Mouse (Mus musculus): ENCODE data around the gene Tspan4. TPM values are rescaled to one million over a fixed set of nuclear protein-coding genes. Genes with fewer than 3 reads are reported as not detected.
A peak's percentile ranks its signal among the peaks of the same experiment; 100 is the strongest.

The Tspan4 gene
- polyA plus RNA-seq (2014; fragmentation: Nextera tagmentation; extraction: Ambion mirVana), result 55.7 and 63.3 TPM in 2 replicates

GRCm38 (mm10) chr7:141475011-141475804 lies at the start of gene Tspan4, which contains the start of gene Polr2l:
Tspan4 (plus strand) TSS chr7:141475240.
Polr2l (minus strand) TSS chr7:141475132.
- H3K27ac ChIP-seq (ENCODE audit: low read depth, low read length), result peak within 1 kb of the TSS; percentile 85
- no peaks in the 10 kb centered on the region for H3K9me3 ChIP-seq (ENCODE audit: control insufficient read depth, low read length)
- WGBS, result under 1% methylated on average over 86 of the region's 87 CpGs
- peaks cover 19% of the 10 kb centered on the region for H3K4me1 ChIP-seq (ENCODE audit: control insufficient read depth, insufficient read depth, low read length)
- ATAC-seq (ENCODE audit: low read depth), result peak; percentile 80
- peak within 1 kb of the TSS; percentile 84 for H3K9ac ChIP-seq (replicated peaks; ENCODE audit: low read depth, low read length)
- peak within 1 kb of the TSS; percentile 88 for H3K4me2 ChIP-seq (ENCODE audit: low read depth, low read length)
- H3K4me3 ChIP-seq (ENCODE audit: low read depth, low read length), result peak within 1 kb of the TSS; percentile 68
- peaks cover 12% of the 10 kb centered on the region for H3K36me3 ChIP-seq (ENCODE audit: control insufficient read depth, insufficient read depth, low read length)
- H3K27me3 ChIP-seq (ENCODE audit: control insufficient read depth, insufficient read depth, low read length), result no peaks in the 10 kb centered on the region

GRCm38 (mm10) chr7:141426948-141427730 lies 47.9 kb upstream of the Tspan4 start:
- Histone ChIP-seq H3K4me2 (ENCODE audit: low read depth, low read length) (no peak overlapping the region), H3K9me3 (ENCODE audit: control insufficient read depth, low read length) (no peaks in the 10 kb centered on the region), H3K36me3 (ENCODE audit: control insufficient read depth, insufficient read depth, low read length) (peaks cover 22% of the 10 kb centered on the region), H3K4me3 (ENCODE audit: low read depth, low read length) (no peak overlapping the region), H3K4me1 (ENCODE audit: control insufficient read depth, insufficient read depth, low read length) (peaks cover 6% of the 10 kb centered on the region), H3K27ac (ENCODE audit: low read depth, low read length) (no peak overlapping the region), H3K9ac (replicated peaks; ENCODE audit: low read depth, low read length) (no peak overlapping the region), H3K27me3 (ENCODE audit: control insufficient read depth, insufficient read depth, low read length) (no peaks in the 10 kb centered on the region)
- ATAC-seq (ENCODE audit: low read depth), result no peak
- 86% methylated on average over 12 of the region's 12 CpGs for WGBS

- peak overlapping the region; percentile 81 for H3K27ac ChIP-seq (ENCODE audit: low read depth, low read length)
- H3K9me3 ChIP-seq (ENCODE audit: control insufficient read depth, low read length), result no peaks in the 10 kb centered on the region
- peak overlapping the region; percentile 86 for H3K9ac ChIP-seq (replicated peaks; ENCODE audit: low read depth, low read length)
- peak overlapping the region; percentile 88 for H3K4me2 ChIP-seq (ENCODE audit: low read depth, low read length)
- ATAC-seq (ENCODE audit: low read depth), result peak; percentile 0; the same call in 1 of the 2 replicates
- peak overlapping the region; percentile 59 for H3K4me3 ChIP-seq (ENCODE audit: low read depth, low read length)
- H3K36me3 ChIP-seq (ENCODE audit: control insufficient read depth, insufficient read depth, low read length), result peaks cover 26% of the 10 kb centered on the region
- 54% methylated on average over 5 of the region's 5 CpGs for WGBS
- H3K27me3 ChIP-seq (ENCODE audit: control insufficient read depth, insufficient read depth, low read length), result no peaks in the 10 kb centered on the region
- peaks cover 10% of the 10 kb centered on the region for H3K4me1 ChIP-seq (ENCODE audit: control insufficient read depth, insufficient read depth, low read length)
These were observed 46.3 kb upstream of the Tspan4 start for GRCm38 (mm10) chr7:141428701-141429100.

- Histone ChIP-seq H3K27ac (ENCODE audit: low read depth, low read length) (peak within 1 kb of the TSS; percentile 81), H3K9ac (replicated peaks; ENCODE audit: low read depth, low read length) (peak within 1 kb of the TSS; percentile 86), H3K4me3 (ENCODE audit: low read depth, low read length) (peak within 1 kb of the TSS; percentile 59), H3K4me2 (ENCODE audit: low read depth, low read length) (peak within 1 kb of the TSS; percentile 88), H3K27me3 (ENCODE audit: control insufficient read depth, insufficient read depth, low read length) (no peaks in the 10 kb centered on the region), H3K9me3 (ENCODE audit: control insufficient read depth, low read length) (no peaks in the 10 kb centered on the region), H3K4me1 (ENCODE audit: control insufficient read depth, insufficient read depth, low read length) (peaks cover 14% of the 10 kb centered on the region), H3K36me3 (ENCODE audit: control insufficient read depth, insufficient read depth, low read length) (peaks cover 26% of the 10 kb centered on the region)
- WGBS, result 2% methylated on average over 19 of the region's 19 CpGs
- ATAC-seq (ENCODE audit: low read depth), result peak; percentile 76
These were observed 45.7 kb upstream of the Tspan4 start, which contains the start of gene Cend1 for GRCm38 (mm10) chr7:141429310-141429709. Cend1 (minus strand) TSS chr7:141429491.

- Histone ChIP-seq H3K9me3 (ENCODE audit: control insufficient read depth, low read length) (no peaks in the 10 kb centered on the region), H3K4me1 (ENCODE audit: control insufficient read depth, insufficient read depth, low read length) (peaks cover 19% of the 10 kb centered on the region), H3K36me3 (ENCODE audit: control insufficient read depth, insufficient read depth, low read length) (peaks cover 26% of the 10 kb centered on the region), H3K27ac (ENCODE audit: low read depth, low read length) (no peak overlapping the region), H3K27me3 (ENCODE audit: control insufficient read depth, insufficient read depth, low read length) (no peaks in the 10 kb centered on the region), H3K4me3 (ENCODE audit: low read depth, low read length) (no peak overlapping the region; the same call in 1 of the 2 replicates), H3K9ac (replicated peaks; ENCODE audit: low read depth, low read length) (no peak overlapping the region), H3K4me2 (ENCODE audit: low read depth, low read length) (peak overlapping the region; percentile 88; the same call in 1 of the 2 replicates)
- ATAC-seq (ENCODE audit: low read depth), result no peak
- 60% methylated on average over 9 of the region's 9 CpGs for WGBS
These were observed 45.0 kb upstream of the Tspan4 start for GRCm38 (mm10) chr7:141429840-141430584.

GRCm38 (mm10) chr7:141430585-141431240 lies 44.3 kb upstream of the Tspan4 start:
- Histone ChIP-seq H3K27ac (ENCODE audit: low read depth, low read length) (no peak overlapping the region), H3K4me2 (ENCODE audit: low read depth, low read length) (no peak overlapping the region), H3K9me3 (ENCODE audit: control insufficient read depth, low read length) (no peaks in the 10 kb centered on the region), H3K9ac (replicated peaks; ENCODE audit: low read depth, low read length) (no peak overlapping the region), H3K27me3 (ENCODE audit: control insufficient read depth, insufficient read depth, low read length) (no peaks in the 10 kb centered on the region), H3K36me3 (ENCODE audit: control insufficient read depth, insufficient read depth, low read length) (peaks cover 26% of the 10 kb centered on the region), H3K4me1 (ENCODE audit: control insufficient read depth, insufficient read depth, low read length) (peaks cover 25% of the 10 kb centered on the region), H3K4me3 (ENCODE audit: low read depth, low read length) (no peak overlapping the region)
- ATAC-seq (ENCODE audit: low read depth), result no peak
- 92% methylated on average over 9 of the region's 9 CpGs for WGBS

- no peak overlapping the region for H3K27ac ChIP-seq (ENCODE audit: low read depth, low read length)
- no peaks in the 10 kb centered on the region for H3K9me3 ChIP-seq (ENCODE audit: control insufficient read depth, low read length)
- peaks cover 34% of the 10 kb centered on the region for H3K4me1 ChIP-seq (ENCODE audit: control insufficient read depth, insufficient read depth, low read length)
- no peak overlapping the region for H3K4me2 ChIP-seq (ENCODE audit: low read depth, low read length)
- H3K27me3 ChIP-seq (ENCODE audit: control insufficient read depth, insufficient read depth, low read length), result no peaks in the 10 kb centered on the region
- H3K9ac ChIP-seq (replicated peaks; ENCODE audit: low read depth, low read length), result no peak overlapping the region
- no peak overlapping the region for H3K4me3 ChIP-seq (ENCODE audit: low read depth, low read length)
- H3K36me3 ChIP-seq (ENCODE audit: control insufficient read depth, insufficient read depth, low read length), result peaks cover 26% of the 10 kb centered on the region
- WGBS, result 95% methylated on average over 19 of the region's 19 CpGs
- ATAC-seq (ENCODE audit: low read depth), result no peak
These were observed 43.4 kb upstream of the Tspan4 start for GRCm38 (mm10) chr7:141431434-141432185.

- Histone ChIP-seq H3K27ac (ENCODE audit: low read depth, low read length) (no peak overlapping the region), H3K4me1 (ENCODE audit: control insufficient read depth, insufficient read depth, low read length) (peaks cover 37% of the 10 kb centered on the region), H3K36me3 (ENCODE audit: control insufficient read depth, insufficient read depth, low read length) (peaks cover 23% of the 10 kb centered on the region), H3K4me3 (ENCODE audit: low read depth, low read length) (no peak overlapping the region), H3K9me3 (ENCODE audit: control insufficient read depth, low read length) (no peaks in the 10 kb centered on the region), H3K27me3 (ENCODE audit: control insufficient read depth, insufficient read depth, low read length) (no peaks in the 10 kb centered on the region), H3K4me2 (ENCODE audit: low read depth, low read length) (no peak overlapping the region), H3K9ac (replicated peaks; ENCODE audit: low read depth, low read length) (no peak overlapping the region)
- no peak for ATAC-seq (ENCODE audit: low read depth)
- 85% methylated on average over 8 of the region's 8 CpGs for WGBS
These were observed 42.8 kb upstream of the Tspan4 start for GRCm38 (mm10) chr7:141432186-141432611.
